Mouse (Mus musculus) ES-E14 (cell line): ENCODE measurements at regions not wholly inside any gene's neighbourhood (a gene's known extent, or its start where the extent isn't known, plus 50 kb on each side); places are given as distances from the start of the nearest gene placed in this dataset.

ENCODE experiments used
- CHD2 ChIP-seq: IDR thresholded peaks from 2 replicates; pipeline ENCODE4 v1.6.1; 2014; ENCODE audit warnings: mild to moderate bottlenecking, low read depth, low read length, inconsistent platforms
- HCFC1 ChIP-seq: IDR thresholded peaks from 2 replicates; pipeline ENCODE4 v1.6.1; 2012; ENCODE audit warnings: low read length, inconsistent platforms, borderline replicate concordance; ENCODE audit not compliant: insufficient read depth
- MAFK ChIP-seq: IDR thresholded peaks from 2 replicates; pipeline ENCODE4 v1.6.1; 2014; ENCODE audit warnings: mild to moderate bottlenecking, low read depth, low read length, inconsistent platforms; ENCODE audit not compliant: insufficient read depth
- ZC3H11A ChIP-seq: IDR thresholded peaks from 2 replicates; pipeline ENCODE4 v1.6.1; 2012; ENCODE audit warnings: low read depth, mild to moderate bottlenecking, inconsistent platforms, low read length, borderline replicate concordance

DNA sequence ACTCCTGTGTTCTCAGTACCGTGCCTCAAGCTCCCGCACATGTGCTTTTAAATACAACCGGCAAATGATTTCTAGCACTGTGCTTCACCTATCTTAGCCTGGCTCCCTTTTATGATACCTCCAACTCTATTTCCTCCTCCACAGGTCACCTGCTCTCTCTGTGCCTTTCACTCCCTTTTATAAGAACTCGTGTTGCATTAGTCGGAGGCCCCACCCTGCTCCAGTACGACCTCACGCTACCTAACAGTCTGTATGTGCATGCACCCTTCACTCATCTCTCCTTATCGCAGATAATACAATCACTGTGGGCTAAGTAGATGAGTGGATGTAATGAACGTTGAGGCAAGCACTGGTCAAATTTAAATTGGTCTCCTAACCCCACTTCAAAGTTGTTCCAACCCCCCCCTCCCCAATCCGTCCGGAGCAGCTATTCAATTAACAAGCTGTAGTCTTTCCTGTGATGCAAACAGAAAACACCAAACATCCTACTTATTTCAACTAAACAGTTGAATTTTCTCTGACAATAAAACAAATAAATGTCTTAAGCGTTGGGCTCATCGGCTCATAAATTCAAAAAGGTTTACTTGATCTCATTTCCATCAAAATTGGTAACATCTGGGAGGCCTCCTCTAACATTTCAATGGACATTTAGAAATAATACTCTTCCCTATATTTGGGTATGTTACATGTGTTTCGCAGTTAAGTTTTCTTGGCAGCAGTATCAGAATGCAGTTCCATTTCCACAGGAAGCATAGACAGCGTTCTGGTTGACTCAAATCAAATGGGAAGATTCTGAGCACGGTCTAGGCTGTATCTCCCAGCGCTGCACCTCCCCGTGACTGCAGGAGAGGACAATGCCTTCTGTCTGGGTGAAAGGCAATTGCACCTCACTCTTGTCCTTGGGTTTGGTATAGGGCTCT lies 337.8 kb downstream of the Efna5 start:
- TF ChIP-seq HCFC1 (no peak), MAFK (no peak), CHD2 (no peak), ZC3H11A (no peak)
